Mouse (Mus musculus) hindbrain, embryonic 11.5 days (tissue): ENCODE data around the gene Sema6d. TPM values are rescaled to one million over a fixed set of nuclear protein-coding genes. Genes with fewer than 3 reads are reported as not detected.

Experiments used
- ATAC-seq: fragments of 200-750 bp; cut with Nextera tagmentation; 2 replicates; pipeline ENCODE4 v1.8.0; 2017; ENCODE audit warnings: mild to moderate bottlenecking, moderate TSS enrichment, moderate library complexity; ENCODE audit not compliant: low FRiP score
- DNase-seq: peaks from one replicate; pipeline ENCODE4 v3.0.0-alpha.2; 2015; ENCODE audit warnings: low spot score
- H3K27ac ChIP-seq: fragments of 300-500 bp; sonication (generic); 2 replicates; pipeline ENCODE4 v1.5.1; 2014; ENCODE audit warnings: mild to moderate bottlenecking, low read depth, low read length
- H3K27me3 ChIP-seq: fragments of 300-500 bp; sonication (generic); 2 replicates; pipeline ENCODE4 v1.6.1; 2014; ENCODE audit warnings: mild to moderate bottlenecking, low read length, moderate library complexity, mixed read lengths; ENCODE audit not compliant: control insufficient read depth, insufficient read depth
- H3K36me3 ChIP-seq: fragments of 300-500 bp; sonication (generic); 2 replicates; pipeline ENCODE4 v1.6.1; 2014; ENCODE audit warnings: mild to moderate bottlenecking, low read length, moderate library complexity, mixed read lengths; ENCODE audit not compliant: control insufficient read depth, insufficient read depth
- H3K4me1 ChIP-seq: fragments of 300-500 bp; sonication (generic); replicated peaks from 2 replicates; pipeline ENCODE4 v1.6.1; 2014; ENCODE audit warnings: low read length, mixed read lengths; ENCODE audit not compliant: control insufficient read depth, insufficient read depth
- H3K4me2 ChIP-seq: fragments of 300-500 bp; sonication (generic); replicated peaks from 2 replicates; pipeline ENCODE4 v1.6.1; 2014; ENCODE audit warnings: mild to moderate bottlenecking, low read depth, low read length
- H3K4me3 ChIP-seq: fragments of 300-500 bp; sonication (generic); 2 replicates; pipeline ENCODE4 v1.5.1; 2014; ENCODE audit warnings: low read depth, low read length
- H3K9ac ChIP-seq: fragments of 300-500 bp; sonication (generic); 2 replicates; pipeline ENCODE4 v1.6.1; 2014; ENCODE audit warnings: low read depth, low read length
- H3K9me3 ChIP-seq: fragments of 300-500 bp; sonication (generic); 2 replicates; pipeline ENCODE4 v1.6.1; 2016; ENCODE audit warnings: low read length; ENCODE audit not compliant: control insufficient read depth
- WGBS: fragments of 180-500 bp; shearing (Covaris S2); extraction: QIAGEN DNeasy Blood & Tissue Kit; methylation state at CpG from one replicate; pipeline ENCODE4 v1.1.7; 2014; 5-methylcytosine and 5-hydroxymethylcytosine counted together
- polyA plus RNA-seq: library from polyadenylated mRNA; unstranded; fragments of >200 nt; fragmentation: Nextera tagmentation; extraction: Ambion mirVana; gene quantifications from 2 replicates; pipeline ENCODE4 v1.2.1, GENCODE M21; 2014

Sema6d gene
- 20.9 and 26.2 TPM in 2 replicates for polyA plus RNA-seq

- Histone ChIP-seq H3K4me1 (no peaks in the 10 kb centered on the region; the same call in 1 of the 2 replicates), H3K9me3 (no peaks in the 10 kb centered on the region), H3K4me2 (peak within 1 kb of the TSS; percentile 95), H3K4me3 (peak within 1 kb of the TSS; percentile 54), H3K27ac (no peak within 1 kb of the TSS), H3K27me3 (peaks cover 21% of the 10 kb centered on the region), H3K36me3 (no peaks in the 10 kb centered on the region), H3K9ac (peak within 1 kb of the TSS; percentile 67)
- peak; percentile 82 for ATAC-seq
- 2% methylated on average over 27 of the region's 29 CpGs for WGBS
- peak; percentile 50 for DNase-seq
These were observed at the start of gene Sema6d for GRCm38 (mm10) chr2:124089813-124090230. Sema6d (plus strand) TSS chr2:124089969.

GRCm38 (mm10) chr2:124059910-124060309, 29.9 kb upstream of the Sema6d start:
- no peak for ATAC-seq
- H3K4me3 ChIP-seq: no peak overlapping the region

DNA sequence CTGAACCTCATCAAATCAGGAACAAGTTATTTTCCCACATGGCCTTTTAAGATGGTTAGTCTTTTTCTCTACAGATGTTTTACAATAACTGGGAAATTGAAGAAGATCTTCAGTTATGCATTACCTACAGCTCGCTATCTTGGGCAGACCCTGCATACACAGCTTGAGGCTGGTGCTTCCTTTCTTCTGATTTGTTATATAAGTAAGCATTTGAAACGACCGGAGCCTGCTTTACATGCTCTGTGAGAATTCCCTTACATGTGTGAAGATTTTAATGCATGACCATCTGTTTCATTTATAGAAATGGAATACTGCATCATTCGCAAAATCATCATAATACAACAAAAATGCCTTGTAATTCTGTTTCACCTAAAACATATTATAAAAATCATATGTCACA, 21.4 kb upstream of the Sema6d start:
- no peaks in the 10 kb centered on the region for H3K9me3 ChIP-seq
- no peaks in the 10 kb centered on the region for H3K4me1 ChIP-seq
- H3K4me2 ChIP-seq: no peak overlapping the region
- H3K36me3 ChIP-seq: no peaks in the 10 kb centered on the region
- no peaks in the 10 kb centered on the region for H3K27me3 ChIP-seq
- 90% methylated on average over 4 of the region's 4 CpGs for WGBS
- DNase-seq: no peak
- H3K9ac ChIP-seq: no peak overlapping the region
- H3K4me3 ChIP-seq: no peak overlapping the region
- no peak overlapping the region for H3K27ac ChIP-seq
- no peak for ATAC-seq

More at GRCm38 (mm10) chr2:124059910-124060309, 29.9 kb upstream of the Sema6d start:
- H3K9me3 ChIP-seq: no peaks in the 10 kb centered on the region
- no peak overlapping the region for H3K9ac ChIP-seq
- no peaks in the 10 kb centered on the region for H3K36me3 ChIP-seq
- no peak for DNase-seq
- H3K27ac ChIP-seq: no peak overlapping the region
- no peak overlapping the region for H3K4me2 ChIP-seq
- no peaks in the 10 kb centered on the region for H3K4me1 ChIP-seq
- WGBS: 79% methylated on average over 3 of the region's 3 CpGs
- H3K27me3 ChIP-seq: no peaks in the 10 kb centered on the region

DNA sequence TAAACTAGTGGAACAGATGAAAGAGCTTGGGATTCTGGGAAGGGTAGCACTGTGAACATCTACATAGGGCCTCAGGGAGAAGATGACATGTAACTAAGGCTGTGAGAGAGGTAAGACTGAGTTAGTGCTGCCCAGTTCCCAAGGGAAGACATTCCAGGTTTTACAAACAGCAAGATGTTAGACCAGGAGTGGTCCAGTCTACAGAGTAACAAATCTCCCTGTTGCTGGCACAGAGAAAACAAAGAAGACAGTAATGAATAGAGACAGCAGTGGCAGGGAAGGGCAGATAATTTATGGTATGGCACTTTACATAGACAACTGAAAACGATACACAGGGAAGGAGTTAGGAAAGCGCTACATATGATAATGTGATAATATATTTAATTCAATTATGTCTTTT, 19.1 kb upstream of the Sema6d start:
- Histone ChIP-seq H3K36me3 (no peaks in the 10 kb centered on the region), H3K27me3 (no peaks in the 10 kb centered on the region), H3K9ac (no peak overlapping the region), H3K9me3 (no peaks in the 10 kb centered on the region), H3K4me2 (no peak overlapping the region), H3K4me3 (no peak overlapping the region), H3K4me1 (no peaks in the 10 kb centered on the region), H3K27ac (no peak overlapping the region)
- no peak for ATAC-seq
- no peak for DNase-seq
- 72% methylated on average over 2 of the region's 2 CpGs for WGBS

- H3K27me3 ChIP-seq: no peaks in the 10 kb centered on the region
- no peak overlapping the region for H3K27ac ChIP-seq
- H3K9me3 ChIP-seq: no peaks in the 10 kb centered on the region
- no peaks in the 10 kb centered on the region for H3K4me1 ChIP-seq
- ATAC-seq (no peak), DNase-seq (no peak)
- no peak overlapping the region for H3K4me2 ChIP-seq
- H3K9ac ChIP-seq: no peak overlapping the region
- no peaks in the 10 kb centered on the region for H3K36me3 ChIP-seq
- WGBS: 15% methylated on average over 2 of the region's 2 CpGs
- H3K4me3 ChIP-seq: no peak overlapping the region
These were observed 18.4 kb upstream of the Sema6d start for GRCm38 (mm10) chr2:124071380-124071779.

DNA sequence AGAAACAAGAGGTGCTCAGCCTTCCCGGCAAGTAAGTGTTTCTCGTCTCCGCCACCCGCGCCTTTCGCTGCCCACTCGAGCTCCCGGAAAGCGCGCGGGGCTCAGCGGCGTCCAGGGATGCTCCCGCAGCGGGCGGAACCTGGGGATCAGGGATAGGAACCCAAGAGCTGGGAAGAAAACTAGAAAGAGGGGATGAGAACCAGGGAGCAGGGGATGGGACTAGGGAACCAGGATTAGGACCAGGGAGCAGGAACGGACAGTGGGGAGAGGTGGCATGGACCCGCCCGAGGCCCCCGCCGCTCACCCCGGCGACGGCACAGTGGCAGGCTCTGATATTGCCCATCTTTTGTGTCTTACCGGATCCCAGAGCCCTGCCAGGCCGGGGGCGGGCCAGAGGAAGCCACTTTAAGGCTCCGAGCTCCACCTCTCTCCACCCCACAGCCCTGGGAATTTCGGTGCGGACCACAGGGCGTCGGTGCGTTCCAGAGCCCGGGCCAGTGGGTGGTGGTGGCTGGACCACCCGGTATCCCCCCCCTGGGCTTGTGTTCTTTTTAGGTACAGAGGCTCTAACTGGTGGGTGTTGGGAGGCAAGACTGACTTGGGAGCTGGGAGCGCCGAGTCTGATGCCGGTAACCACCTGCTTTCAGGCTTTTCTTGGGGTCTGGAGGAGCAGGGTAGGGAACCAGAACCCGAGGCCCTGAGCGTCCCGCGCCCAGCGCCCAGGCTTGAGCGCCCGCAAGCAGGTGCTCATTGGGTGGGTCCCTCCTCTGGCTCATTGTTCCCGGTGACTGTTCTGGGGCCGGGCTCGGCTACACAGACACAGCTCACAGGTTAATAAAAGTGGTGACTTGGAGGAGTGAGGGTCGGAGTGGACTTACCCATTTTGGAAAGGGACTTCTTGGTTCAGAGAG, 717 bp downstream of the Sema6d start:
- H3K9me3 ChIP-seq: no peaks in the 10 kb centered on the region
- peak; percentile 52 for DNase-seq
- peak; percentile 67 for ATAC-seq
- no peaks in the 10 kb centered on the region; the same call in 1 of the 2 replicates for H3K4me1 ChIP-seq
- peaks cover 21% of the 10 kb centered on the region for H3K27me3 ChIP-seq
- WGBS: under 1% methylated on average over 46 of the region's 49 CpGs
- peak overlapping the region; percentile 95 for H3K4me2 ChIP-seq
- no peaks in the 10 kb centered on the region for H3K36me3 ChIP-seq
- peak overlapping the region; percentile 67 for H3K9ac ChIP-seq
- peak overlapping the region; percentile 54 for H3K4me3 ChIP-seq
- no peak overlapping the region for H3K27ac ChIP-seq

DNA sequence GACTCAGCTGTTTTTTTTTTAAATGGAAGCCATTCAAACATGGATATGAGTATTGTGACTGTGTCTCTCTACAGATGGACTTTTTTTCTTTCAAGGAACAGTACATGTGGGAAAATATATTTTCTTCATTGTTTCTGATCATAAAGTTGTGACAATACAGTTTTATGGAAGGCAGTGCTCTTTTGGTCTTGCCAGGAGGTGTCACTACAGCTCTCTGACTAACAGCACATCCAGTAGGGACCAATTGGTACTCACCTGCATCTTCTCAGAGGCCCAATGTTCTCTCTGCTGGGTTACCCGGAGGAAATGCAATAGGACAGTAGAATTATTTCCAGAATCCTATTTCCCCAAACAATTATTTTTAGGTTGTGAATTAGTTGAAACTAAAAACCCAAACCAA, 9.9 kb downstream of the Sema6d start:
- H3K27ac ChIP-seq: no peak overlapping the region
- no peak for ATAC-seq
- no peak overlapping the region for H3K4me3 ChIP-seq
- WGBS: 49% methylated on average over 1 of the region's 1 CpGs
- no peak for DNase-seq
- H3K9me3 ChIP-seq: no peaks in the 10 kb centered on the region
- no peaks in the 10 kb centered on the region for H3K36me3 ChIP-seq
- no peaks in the 10 kb centered on the region for H3K27me3 ChIP-seq
- H3K4me1 ChIP-seq: no peaks in the 10 kb centered on the region
- no peak overlapping the region for H3K9ac ChIP-seq
- H3K4me2 ChIP-seq: no peak overlapping the region

- Histone ChIP-seq H3K4me2 (no peak overlapping the region), H3K27me3 (no peaks in the 10 kb centered on the region), H3K4me3 (no peak overlapping the region), H3K36me3 (no peaks in the 10 kb centered on the region), H3K4me1 (no peaks in the 10 kb centered on the region), H3K27ac (no peak overlapping the region), H3K9ac (no peak overlapping the region), H3K9me3 (no peaks in the 10 kb centered on the region)
- DNase-seq: peak; percentile 65
- whole genome bisulfite sequencing: 27% methylated on average over 9 of the region's 9 CpGs
- ATAC-seq: peak; percentile 61; the same call in 1 of the 2 replicates
These were observed 10.9 kb downstream of the Sema6d start for GRCm38 (mm10) chr2:124100486-124101200.
